Mouse (Mus musculus) liver, embryonic 14.5 days (tissue): ENCODE results near the gene Gprc5b.

Experiments used
- CTCF ChIP-seq: IDR thresholded peaks from 2 replicates; pipeline ENCODE4 v1.5.1; 2016; ENCODE audit warnings: antibody characterized with exemption, low read depth, control low read depth
- EP300 ChIP-seq: IDR thresholded peaks from 2 replicates; pipeline ENCODE4 v1.6.1; 2016; ENCODE audit warnings: antibody characterized with exemption, low read depth

- TF ChIP-seq EP300 (no peak), CTCF (no peak)
These were observed 47.8 kb downstream of the Gprc5b start for GRCm38 (mm10) chr7:118947241-118947640.
